Mouse (Mus musculus): ENCODE measurements around the gene Catspere2. TPM values are rescaled to one million over a fixed set of nuclear protein-coding genes. Genes with fewer than 3 reads are reported as not detected.
"Not testable (repeated sequence)": the region's sequence is repeated elsewhere in the genome, so short reads cannot be mapped to it uniquely, and the experiment has no call there.

Catspere2 gene
- polyA plus RNA-seq, 1 experiment from 2014 or later = 0.56 TPM

- no peak overlapping the region for H3K4me2 ChIP-seq (replicated peaks)
- DNase-seq (ENCODE audit: low spot score) (no peak), ATAC-seq (ENCODE audit: low FRiP score) (no peak)
- no peak overlapping the region for H3K9ac ChIP-seq
- no peaks in the 10 kb centered on the region for H3K27me3 ChIP-seq (ENCODE audit: control insufficient read depth, insufficient read depth, low read length)
- H3K27ac ChIP-seq = no peak overlapping the region
- no peaks in the 10 kb centered on the region for H3K9me3 ChIP-seq (ENCODE audit: control insufficient read depth, low read length)
- no peak overlapping the region for H3K4me3 ChIP-seq (replicated peaks; ENCODE audit: low read length)
- no peaks in the 10 kb centered on the region for H3K36me3 ChIP-seq (replicated peaks; ENCODE audit: control insufficient read depth, insufficient read depth)
- no peaks in the 10 kb centered on the region for H3K4me1 ChIP-seq (replicated peaks; ENCODE audit: control insufficient read depth, insufficient read depth, low read length)
- 95% methylated on average over 12 of the region's 12 CpGs for WGBS
Observed at GRCm38 (mm10) chr1:178134288-178134687, 151.1 kb downstream of the Catspere2 start.

GRCm38 (mm10) chr1:178146513-178146912 lies 163.3 kb downstream of the Catspere2 start:
- not testable (repeated sequence) for H3K9me3 ChIP-seq (ENCODE audit: control insufficient read depth, low read length)

GRCm38 (mm10) chr1:178146915-178147314 lies 163.7 kb downstream of the Catspere2 start:
- 44% methylated on average over 3 of the region's 4 CpGs for WGBS
- H3K27ac ChIP-seq; DNase-seq (ENCODE audit: low spot score); H3K4me1 ChIP-seq (replicated peaks; ENCODE audit: control insufficient read depth, insufficient read depth, low read length); H3K4me2 ChIP-seq (replicated peaks); H3K9ac ChIP-seq; ATAC-seq (ENCODE audit: low FRiP score); H3K9me3 ChIP-seq (ENCODE audit: control insufficient read depth, low read length); H3K36me3 ChIP-seq (replicated peaks; ENCODE audit: control insufficient read depth, insufficient read depth); H3K4me3 ChIP-seq (replicated peaks; ENCODE audit: low read length); H3K27me3 ChIP-seq (ENCODE audit: control insufficient read depth, insufficient read depth, low read length): not testable (repeated sequence)

More at GRCm38 (mm10) chr1:178146513-178146912, 163.3 kb downstream of the Catspere2 start:
- H3K4me2 ChIP-seq (replicated peaks); H3K4me3 ChIP-seq (replicated peaks; ENCODE audit: low read length); H3K27me3 ChIP-seq (ENCODE audit: control insufficient read depth, insufficient read depth, low read length); H3K36me3 ChIP-seq (replicated peaks; ENCODE audit: control insufficient read depth, insufficient read depth); H3K4me1 ChIP-seq (replicated peaks; ENCODE audit: control insufficient read depth, insufficient read depth, low read length); H3K27ac ChIP-seq; H3K9ac ChIP-seq: not testable (repeated sequence)
- DNase-seq (ENCODE audit: low spot score) (peak; percentile 45), ATAC-seq (ENCODE audit: low FRiP score) (peak; percentile 40; the same call in 1 of the 2 replicates)
- 14% methylated on average over 1 of the region's 2 CpGs for WGBS

- no peaks in the 10 kb centered on the region for H3K36me3 ChIP-seq (replicated peaks; ENCODE audit: control insufficient read depth, insufficient read depth)
- H3K27me3 ChIP-seq (ENCODE audit: control insufficient read depth, insufficient read depth, low read length) = no peaks in the 10 kb centered on the region
- DNase-seq (ENCODE audit: low spot score) = no peak
- no peaks in the 10 kb centered on the region for H3K4me1 ChIP-seq (replicated peaks; ENCODE audit: control insufficient read depth, insufficient read depth, low read length)
- no peak overlapping the region for H3K4me2 ChIP-seq (replicated peaks)
- no peak overlapping the region for H3K27ac ChIP-seq
- H3K4me3 ChIP-seq (replicated peaks; ENCODE audit: low read length) = no peak overlapping the region
- no peaks in the 10 kb centered on the region for H3K9me3 ChIP-seq (ENCODE audit: control insufficient read depth, low read length)
- WGBS = 93% methylated on average over 2 of the region's 2 CpGs
- H3K9ac ChIP-seq = no peak overlapping the region
- ATAC-seq (ENCODE audit: low FRiP score) = no peak
Observed at GRCm38 (mm10) chr1:178182251-178182650, 199.0 kb downstream of the Catspere2 start.

GRCm38 (mm10) chr1:178185591-178185990 lies 202.4 kb downstream of the Catspere2 start:
- Histone ChIP-seq H3K9ac (no peak overlapping the region), H3K27me3 (ENCODE audit: control insufficient read depth, insufficient read depth, low read length) (no peaks in the 10 kb centered on the region), H3K36me3 (replicated peaks; ENCODE audit: control insufficient read depth, insufficient read depth) (no peaks in the 10 kb centered on the region), H3K4me1 (replicated peaks; ENCODE audit: control insufficient read depth, insufficient read depth, low read length) (peaks cover 6% of the 10 kb centered on the region), H3K4me2 (replicated peaks) (no peak overlapping the region), H3K9me3 (ENCODE audit: control insufficient read depth, low read length) (no peaks in the 10 kb centered on the region), H3K4me3 (replicated peaks; ENCODE audit: low read length) (no peak overlapping the region), H3K27ac (no peak overlapping the region)
- DNase-seq (ENCODE audit: low spot score) = no peak
- no peak for ATAC-seq (ENCODE audit: low FRiP score)

DNA sequence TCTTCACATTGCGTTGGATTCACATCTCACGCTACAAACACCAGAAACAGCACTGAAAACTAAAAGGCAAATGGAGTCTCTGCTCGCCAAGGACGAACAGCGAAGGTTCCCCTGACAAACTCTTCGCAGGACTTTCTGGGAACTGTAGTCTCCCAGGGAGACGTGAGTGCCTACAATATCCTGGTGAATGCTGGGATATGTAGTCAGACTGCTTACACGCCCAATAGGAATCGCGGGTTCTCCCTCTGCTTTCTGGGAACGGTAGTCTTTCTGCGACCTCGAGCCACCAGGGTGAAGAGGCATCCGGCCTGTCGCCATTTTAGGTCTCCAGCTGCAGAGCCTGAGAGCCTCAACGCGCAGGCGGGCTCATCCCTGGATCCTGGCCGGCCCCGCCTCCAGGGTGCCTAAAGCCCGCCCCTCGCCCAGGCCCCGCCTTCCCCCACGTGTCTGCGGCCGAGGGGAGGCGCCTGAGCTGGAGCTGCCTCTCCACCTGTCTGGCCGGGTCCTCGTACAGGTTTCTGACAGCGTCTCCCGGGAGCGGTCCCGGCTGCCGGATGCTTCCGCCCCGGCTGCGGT lies 204.1 kb downstream of the Catspere2 start, which contains the start of gene Desi2:
Gene Desi2 (plus strand): TSS at position 202 of the 576 bp plus-strand sequence.
- 0% methylated on average over 33 of the region's 37 CpGs for WGBS
- Histone ChIP-seq H3K4me2 (replicated peaks) (peak within 1 kb of the TSS; percentile 69), H3K9ac (peak within 1 kb of the TSS; percentile 69), H3K4me3 (replicated peaks; ENCODE audit: low read length) (peak within 1 kb of the TSS; percentile 64), H3K27ac (peak within 1 kb of the TSS; percentile 81)
- peak; percentile 100 for ATAC-seq (ENCODE audit: low FRiP score)
- not testable (repeated sequence) for H3K9me3 ChIP-seq (ENCODE audit: control insufficient read depth, low read length); H3K4me1 ChIP-seq (replicated peaks; ENCODE audit: control insufficient read depth, insufficient read depth, low read length); H3K36me3 ChIP-seq (replicated peaks; ENCODE audit: control insufficient read depth, insufficient read depth); H3K27me3 ChIP-seq (ENCODE audit: control insufficient read depth, insufficient read depth, low read length)
- peak; percentile 94 for DNase-seq (ENCODE audit: low spot score)

- H3K36me3 ChIP-seq (replicated peaks; ENCODE audit: control insufficient read depth, insufficient read depth); H3K9me3 ChIP-seq (ENCODE audit: control insufficient read depth, low read length); DNase-seq (ENCODE audit: low spot score); H3K27me3 ChIP-seq (ENCODE audit: control insufficient read depth, insufficient read depth, low read length); H3K4me1 ChIP-seq (replicated peaks; ENCODE audit: control insufficient read depth, insufficient read depth, low read length): not testable (repeated sequence)
- WGBS = under 1% methylated on average over 24 of the region's 38 CpGs
- ATAC-seq (ENCODE audit: low FRiP score) = peak; percentile 67
- H3K27ac ChIP-seq = peak overlapping the region; percentile 81
- H3K9ac ChIP-seq = peak overlapping the region; percentile 69
- H3K4me3 ChIP-seq (replicated peaks; ENCODE audit: low read length) = peak overlapping the region; percentile 64
- peak overlapping the region; percentile 43 for H3K4me2 ChIP-seq (replicated peaks)
Observed at GRCm38 (mm10) chr1:178187810-178188209, 204.6 kb downstream of the Catspere2 start.

DNA sequence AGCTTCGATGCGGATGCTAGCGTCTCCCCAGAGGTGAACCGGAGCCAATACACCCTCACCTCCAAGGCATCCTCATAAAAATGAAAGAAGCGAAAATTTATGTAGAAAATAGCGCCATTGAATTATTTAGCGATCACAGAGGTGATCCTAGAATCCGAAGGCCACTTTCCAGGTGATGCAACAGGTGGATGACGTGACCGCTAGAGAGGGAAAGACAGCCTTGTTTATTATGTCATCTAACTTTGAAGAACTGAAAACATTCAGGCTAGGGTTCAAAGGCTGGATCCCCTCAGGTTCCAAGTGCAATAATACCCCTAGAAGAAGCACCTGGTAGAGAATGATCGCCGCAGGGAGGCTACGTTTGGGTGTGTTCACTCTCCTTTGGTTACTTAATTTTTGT lies 205.2 kb downstream of the Catspere2 start:
- DNase-seq (ENCODE audit: low spot score) (no peak), ATAC-seq (ENCODE audit: low FRiP score) (no peak)
- H3K9me3 ChIP-seq (ENCODE audit: control insufficient read depth, low read length) = no peaks in the 10 kb centered on the region
- no peak overlapping the region for H3K27ac ChIP-seq
- WGBS = 10% methylated on average over 13 of the region's 13 CpGs
- H3K27me3 ChIP-seq (ENCODE audit: control insufficient read depth, insufficient read depth, low read length) = no peaks in the 10 kb centered on the region
- peak overlapping the region; percentile 69 for H3K4me2 ChIP-seq (replicated peaks)
- H3K4me3 ChIP-seq (replicated peaks; ENCODE audit: low read length) = peak overlapping the region; percentile 37
- H3K9ac ChIP-seq = peak overlapping the region; percentile 57
- no peaks in the 10 kb centered on the region for H3K36me3 ChIP-seq (replicated peaks; ENCODE audit: control insufficient read depth, insufficient read depth)
- peaks cover 6% of the 10 kb centered on the region for H3K4me1 ChIP-seq (replicated peaks; ENCODE audit: control insufficient read depth, insufficient read depth, low read length)

DNA sequence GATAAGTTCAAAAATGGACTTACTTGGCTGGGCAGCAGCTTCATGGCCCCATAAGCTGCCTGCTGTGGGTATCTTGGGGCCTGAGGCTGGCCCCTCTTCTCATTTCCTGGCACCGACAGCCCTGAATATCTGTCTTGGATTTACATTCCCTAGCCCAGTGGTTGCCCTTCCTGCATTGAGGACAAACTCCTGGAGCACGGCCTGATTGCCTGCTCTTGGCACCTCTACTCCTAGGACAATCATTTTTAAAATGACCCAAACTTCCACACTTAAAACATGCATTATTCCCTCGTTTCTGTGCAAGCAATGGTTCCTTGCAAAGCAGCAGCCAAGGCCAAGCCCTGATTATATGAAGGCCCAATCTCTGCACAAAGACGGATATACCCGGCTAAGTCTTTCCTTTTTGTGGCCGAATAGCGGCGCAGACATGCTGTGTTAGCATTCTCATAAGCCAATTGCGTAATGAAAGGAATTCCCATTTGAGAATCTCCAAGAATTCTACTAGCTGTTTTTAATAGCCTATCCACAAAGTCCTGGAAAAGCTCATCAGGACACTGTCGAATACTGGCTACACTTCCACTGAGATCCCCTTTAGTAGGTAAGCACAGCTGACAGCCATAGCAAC lies 222.6 kb downstream of the Catspere2 start:
- WGBS = 89% methylated on average over 10 of the region's 10 CpGs
- no peak for DNase-seq (ENCODE audit: low spot score)
- ATAC-seq (ENCODE audit: low FRiP score) = no peak
- no peaks in the 10 kb centered on the region for H3K36me3 ChIP-seq (replicated peaks; ENCODE audit: control insufficient read depth, insufficient read depth)
- no peaks in the 10 kb centered on the region for H3K9me3 ChIP-seq (ENCODE audit: control insufficient read depth, low read length)
- no peak overlapping the region for H3K27ac ChIP-seq
- no peaks in the 10 kb centered on the region for H3K27me3 ChIP-seq (ENCODE audit: control insufficient read depth, insufficient read depth, low read length)
- no peak overlapping the region for H3K4me3 ChIP-seq (replicated peaks; ENCODE audit: low read length)
- no peak overlapping the region for H3K4me2 ChIP-seq (replicated peaks)
- H3K9ac ChIP-seq = no peak overlapping the region
- no peaks in the 10 kb centered on the region for H3K4me1 ChIP-seq (replicated peaks; ENCODE audit: control insufficient read depth, insufficient read depth, low read length)
